Mouse (Mus musculus): ENCODE results near the gene Gm45837. TPM values are rescaled to one million over a fixed set of nuclear protein-coding genes. Genes with fewer than 3 reads are reported as not detected.
A peak's percentile ranks its signal among the peaks of the same experiment; 100 is the strongest.

Gm45837 gene
- polyA plus RNA-seq, 1 experiment, result 0.55 TPM

- no peaks in the 10 kb centered on the region for H3K27me3 ChIP-seq (ENCODE audit: control insufficient read depth, insufficient read depth, insufficient read length)
- no peak overlapping the region for H3K4me2 ChIP-seq (ENCODE audit: low read depth)
- peaks cover 4% of the 10 kb centered on the region for H3K36me3 ChIP-seq (ENCODE audit: control insufficient read depth, insufficient read depth)
- H3K79me2 ChIP-seq (ENCODE audit: control insufficient read depth, insufficient read depth), result no peaks in the 10 kb centered on the region
- H3ac ChIP-seq (ENCODE audit: control insufficient read depth, insufficient read length), result no peak overlapping the region
- TF ChIP-seq MYOD1 (IDR thresholded peaks at IDR 0.05; ENCODE audit: control insufficient read depth in 1 of 3, insufficient read length in 2 of 3, low read depth in 2 of 3) (no peak), E2F4 (IDR thresholded peaks at IDR 0.05; ENCODE audit: insufficient read depth) (no peak), TCF3 (IDR thresholded peaks at IDR 0.05; ENCODE audit: insufficient read length, low read depth) (no peak), CEBPB (IDR thresholded peaks at IDR 0.05; ENCODE audit: insufficient read depth, poor library complexity, severe bottlenecking) (no peak), SRF (IDR thresholded peaks at IDR 0.05; ENCODE audit: control insufficient read depth, insufficient read length, low read depth) (no peak)
- no peak overlapping the region for H3K4me3 ChIP-seq
These were observed 36.5 kb upstream of the Gm45837 start for GRCm38 (mm10) chr7:101374155-101374554.

GRCm38 (mm10) chr7:101376701-101377340 is 33.9 kb upstream of the Gm45837 start:
- Histone ChIP-seq H3K79me2 (ENCODE audit: control insufficient read depth, insufficient read depth) (no peaks in the 10 kb centered on the region), H3ac (ENCODE audit: control insufficient read depth, insufficient read length) (no peak overlapping the region), H3K4me2 (ENCODE audit: low read depth) (no peak overlapping the region), H3K36me3 (ENCODE audit: control insufficient read depth, insufficient read depth) (peaks cover 4% of the 10 kb centered on the region), H3K4me3 (no peak overlapping the region), H3K27me3 (ENCODE audit: control insufficient read depth, insufficient read depth, insufficient read length) (no peaks in the 10 kb centered on the region)
- TF ChIP-seq POLR2A (IDR thresholded peaks at IDR 0.05; ENCODE audit: insufficient read length, low read depth), result no peak
- TF ChIP-seq TCF3 (IDR thresholded peaks at IDR 0.05; ENCODE audit: insufficient read length, low read depth), result no peak
- no peak for TF ChIP-seq MYOG (IDR thresholded peaks at IDR 0.05; ENCODE audit: control insufficient read depth in 1 of 3, insufficient read depth in 1 of 3, insufficient read length in 2 of 3, low read depth in 2 of 3)
- no peak for TF ChIP-seq E2F4 (IDR thresholded peaks at IDR 0.05; ENCODE audit: insufficient read depth)
- no peak for TF ChIP-seq REST (IDR thresholded peaks at IDR 0.05; ENCODE audit: insufficient read depth, insufficient read length)
- TF ChIP-seq POLR2AphosphoS2 (IDR thresholded peaks at IDR 0.05; ENCODE audit: insufficient read length, low read depth), result no peak
- no peak for TF ChIP-seq USF1 (IDR thresholded peaks at IDR 0.05; ENCODE audit: low read depth)
- TF ChIP-seq TCF12 (IDR thresholded peaks at IDR 0.05; ENCODE audit: insufficient read depth, poor library complexity, severe bottlenecking), result no peak
- TF ChIP-seq MAX (IDR thresholded peaks at IDR 0.05; ENCODE audit: low read depth), result no peak
- TF ChIP-seq SRF (IDR thresholded peaks at IDR 0.05; ENCODE audit: control insufficient read depth, insufficient read length, low read depth), result no peak
- TF ChIP-seq CEBPB (IDR thresholded peaks at IDR 0.05; ENCODE audit: insufficient read depth, poor library complexity, severe bottlenecking), result no peak
- TF ChIP-seq MYOD1 (IDR thresholded peaks at IDR 0.05; ENCODE audit: control insufficient read depth in 1 of 3, insufficient read length in 2 of 3, low read depth in 2 of 3), result no peak

- H3ac ChIP-seq (ENCODE audit: control insufficient read depth, insufficient read length), result no peak overlapping the region
- no peaks in the 10 kb centered on the region for H3K27me3 ChIP-seq (ENCODE audit: control insufficient read depth, insufficient read depth, insufficient read length)
- no peak overlapping the region for H3K4me3 ChIP-seq
- peaks cover 4% of the 10 kb centered on the region for H3K36me3 ChIP-seq (ENCODE audit: control insufficient read depth, insufficient read depth)
- peak overlapping the region; percentile 43 for H3K4me2 ChIP-seq (ENCODE audit: low read depth)
- no peak for TF ChIP-seq USF1 (IDR thresholded peaks at IDR 0.05; ENCODE audit: low read depth)
- no peak for TF ChIP-seq TCF3 (IDR thresholded peaks at IDR 0.05; ENCODE audit: insufficient read length, low read depth)
- TF ChIP-seq CEBPB (IDR thresholded peaks at IDR 0.05; ENCODE audit: insufficient read depth, poor library complexity, severe bottlenecking), result no peak
- TF ChIP-seq SRF (IDR thresholded peaks at IDR 0.05; ENCODE audit: control insufficient read depth, insufficient read length, low read depth), result no peak
- TF ChIP-seq MYOG (IDR thresholded peaks at IDR 0.05; ENCODE audit: control insufficient read depth in 1 of 3, insufficient read depth in 1 of 3, insufficient read length in 2 of 3, low read depth in 2 of 3), result no peak
- TF ChIP-seq TCF12 (IDR thresholded peaks at IDR 0.05; ENCODE audit: insufficient read depth, poor library complexity, severe bottlenecking), result no peak
- TF ChIP-seq REST (IDR thresholded peaks at IDR 0.05; ENCODE audit: insufficient read depth, insufficient read length), result no peak
- no peak for TF ChIP-seq MAX (IDR thresholded peaks at IDR 0.05; ENCODE audit: low read depth)
- TF ChIP-seq MYOD1 (IDR thresholded peaks at IDR 0.05; ENCODE audit: control insufficient read depth in 1 of 3, insufficient read length in 2 of 3, low read depth in 2 of 3), result no peak
- no peak for TF ChIP-seq POLR2AphosphoS2 (IDR thresholded peaks at IDR 0.05; ENCODE audit: insufficient read length, low read depth)
- TF ChIP-seq E2F4 (IDR thresholded peaks at IDR 0.05; ENCODE audit: insufficient read depth), result no peak
- no peak for TF ChIP-seq POLR2A (IDR thresholded peaks at IDR 0.05; ENCODE audit: insufficient read length, low read depth)
- H3K79me2 ChIP-seq (ENCODE audit: control insufficient read depth, insufficient read depth), result no peaks in the 10 kb centered on the region
These were observed 32.9 kb upstream of the Gm45837 start for GRCm38 (mm10) chr7:101377741-101378262.

- H3K27me3 ChIP-seq (ENCODE audit: control insufficient read depth, insufficient read depth, insufficient read length), result no peaks in the 10 kb centered on the region
- no peak overlapping the region for H3ac ChIP-seq (ENCODE audit: control insufficient read depth, insufficient read length)
- no peaks in the 10 kb centered on the region for H3K79me2 ChIP-seq (ENCODE audit: control insufficient read depth, insufficient read depth)
- H3K36me3 ChIP-seq (ENCODE audit: control insufficient read depth, insufficient read depth), result peaks cover 4% of the 10 kb centered on the region
- H3K4me3 ChIP-seq, result no peak overlapping the region
- TF ChIP-seq E2F4 (IDR thresholded peaks at IDR 0.05; ENCODE audit: insufficient read depth) (no peak), USF1 (IDR thresholded peaks at IDR 0.05; ENCODE audit: low read depth) (no peak), POLR2A (IDR thresholded peaks at IDR 0.05; ENCODE audit: insufficient read length, low read depth) (no peak), TCF12 (IDR thresholded peaks at IDR 0.05; ENCODE audit: insufficient read depth, poor library complexity, severe bottlenecking) (no peak), CEBPB (IDR thresholded peaks at IDR 0.05; ENCODE audit: insufficient read depth, poor library complexity, severe bottlenecking) (no peak), MYOD1 (IDR thresholded peaks at IDR 0.05; ENCODE audit: control insufficient read depth in 1 of 3, insufficient read length in 2 of 3, low read depth in 2 of 3) (no peak), REST (IDR thresholded peaks at IDR 0.05; ENCODE audit: insufficient read depth, insufficient read length) (no peak), SRF (IDR thresholded peaks at IDR 0.05; ENCODE audit: control insufficient read depth, insufficient read length, low read depth) (no peak), MAX (IDR thresholded peaks at IDR 0.05; ENCODE audit: low read depth) (no peak), TCF3 (IDR thresholded peaks at IDR 0.05; ENCODE audit: insufficient read length, low read depth) (no peak), POLR2AphosphoS2 (IDR thresholded peaks at IDR 0.05; ENCODE audit: insufficient read length, low read depth) (no peak), MYOG (IDR thresholded peaks at IDR 0.05; ENCODE audit: control insufficient read depth in 1 of 3, insufficient read depth in 1 of 3, insufficient read length in 2 of 3, low read depth in 2 of 3) (no peak)
- H3K4me2 ChIP-seq (ENCODE audit: low read depth), result peak overlapping the region; percentile 32
These were observed 32.4 kb upstream of the Gm45837 start for GRCm38 (mm10) chr7:101378285-101378684.
